Mouse (Mus musculus) MEL-GATA-1-ER (cell line): Measurements from ENCODE around the gene Tchh.
"Not testable (repeated sequence)": the region's sequence is repeated elsewhere in the genome, so short reads cannot be mapped to it uniquely, and the experiment has no call there.

Experiments
- DNase-seq: peaks from one replicate; pipeline ENCODE4 v3.0.0-alpha.2; 2012; ENCODE audit warnings: low read depth; ENCODE audit errors: extremely low read depth

The Tchh gene

DNA sequence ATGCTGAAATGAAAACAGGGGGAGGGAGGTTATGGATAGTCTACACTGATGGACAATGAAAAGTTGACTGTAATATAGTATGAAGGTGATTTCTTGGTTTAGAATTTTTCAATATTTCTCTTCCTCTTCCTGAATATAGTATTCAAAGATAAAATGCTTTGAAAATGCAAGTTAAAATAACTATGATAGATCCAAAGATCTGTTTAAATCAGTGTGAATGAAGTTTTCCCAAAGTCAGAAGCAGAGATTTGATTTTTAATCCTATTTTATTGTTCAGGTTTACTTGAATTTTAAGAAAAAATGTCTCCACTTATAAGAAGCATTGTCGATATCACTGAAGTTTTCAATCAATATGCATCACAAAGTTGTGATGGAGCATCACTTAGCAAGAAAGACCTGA lies at the start of gene Tchh:
TSS of gene Tchh (plus strand) at position 301 of the 400 bp plus-strand sequence.
- DNase-seq: no peak

DNA sequence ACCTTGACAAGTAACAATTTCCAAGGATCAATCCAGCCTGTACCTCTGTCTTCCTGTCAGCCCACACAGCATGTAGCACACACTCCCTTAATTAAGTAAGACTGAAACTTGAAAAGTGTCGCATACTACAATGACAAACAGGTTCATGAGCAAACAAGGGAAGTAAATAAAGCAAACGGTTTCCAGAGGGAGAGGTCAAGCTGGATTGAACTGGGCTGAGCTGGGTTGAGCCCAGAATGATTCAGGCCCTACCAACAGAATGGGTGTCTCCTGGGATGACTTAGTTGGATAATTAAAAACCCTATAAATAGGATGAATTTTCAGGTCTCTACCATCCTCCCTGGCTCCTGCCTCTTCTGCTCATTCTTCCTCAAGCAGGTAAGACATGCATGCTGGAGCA lies 48.8 kb upstream of the Tchh start, which contains the start of gene Rptn:
TSS of gene Rptn (plus strand) at position 334 of the 400 bp plus-strand sequence.
- DNase-seq: no peak

DNA sequence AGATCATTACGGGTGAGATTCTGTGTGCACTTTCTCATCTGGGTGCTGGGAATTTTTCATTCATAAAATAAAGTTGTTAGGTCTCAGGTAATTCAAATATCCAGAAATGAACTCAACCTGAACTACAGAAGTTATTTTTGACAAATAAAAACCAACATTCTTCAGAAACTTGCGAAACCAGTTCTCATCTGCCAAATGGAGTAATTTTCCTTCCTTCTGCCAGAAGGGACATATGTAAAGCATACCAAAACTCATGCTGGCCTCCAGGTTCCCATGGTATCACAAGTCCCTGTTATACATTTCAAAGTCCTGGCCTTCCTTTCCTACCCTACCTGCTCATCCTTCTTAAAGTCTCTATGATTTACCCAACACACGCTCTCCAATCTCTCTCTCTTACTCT lies 38.2 kb upstream of the Tchh start:
- no peak for DNase-seq

DNA sequence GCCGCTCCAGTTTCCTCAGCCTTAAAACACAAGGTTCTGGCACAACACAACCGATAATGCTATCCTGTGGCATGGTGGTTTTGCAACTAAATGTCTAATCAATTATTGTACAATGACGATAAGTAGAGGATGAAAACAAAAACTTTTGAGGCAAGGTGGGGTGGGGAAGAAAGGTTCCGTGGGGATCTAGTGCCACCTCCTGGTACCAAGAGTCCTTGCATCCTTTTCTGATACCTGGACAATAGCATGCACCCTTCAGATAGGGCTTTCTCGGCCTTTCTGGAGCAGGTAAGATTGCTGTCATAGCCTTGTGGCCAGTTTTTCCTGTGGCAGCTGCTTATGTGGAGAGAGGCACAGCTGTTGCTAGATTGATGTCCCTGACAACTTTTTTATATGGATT lies 35.1 kb upstream of the Tchh start:
- DNase-seq: peak; percentile 34

DNA sequence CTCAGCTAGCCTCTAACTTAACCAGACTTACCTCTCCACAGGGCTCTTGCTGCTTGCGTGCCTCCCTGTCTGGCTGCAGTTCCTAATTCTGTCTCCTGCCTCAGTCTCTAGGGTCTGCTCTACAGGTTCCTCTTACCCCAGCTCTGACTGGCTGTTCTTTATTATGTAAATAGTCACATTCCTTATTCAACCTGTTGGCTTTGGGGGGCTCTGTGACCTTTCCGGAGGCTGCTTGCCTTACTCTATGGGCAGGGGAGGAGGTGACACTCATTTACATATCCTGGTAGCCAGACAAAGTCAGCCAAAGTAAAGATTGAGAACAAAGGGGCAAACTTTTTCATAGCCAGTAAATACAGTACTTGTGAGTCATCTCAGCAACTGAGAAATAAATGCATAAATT lies 30.2 kb upstream of the Tchh start:
- DNase-seq: no peak

DNA sequence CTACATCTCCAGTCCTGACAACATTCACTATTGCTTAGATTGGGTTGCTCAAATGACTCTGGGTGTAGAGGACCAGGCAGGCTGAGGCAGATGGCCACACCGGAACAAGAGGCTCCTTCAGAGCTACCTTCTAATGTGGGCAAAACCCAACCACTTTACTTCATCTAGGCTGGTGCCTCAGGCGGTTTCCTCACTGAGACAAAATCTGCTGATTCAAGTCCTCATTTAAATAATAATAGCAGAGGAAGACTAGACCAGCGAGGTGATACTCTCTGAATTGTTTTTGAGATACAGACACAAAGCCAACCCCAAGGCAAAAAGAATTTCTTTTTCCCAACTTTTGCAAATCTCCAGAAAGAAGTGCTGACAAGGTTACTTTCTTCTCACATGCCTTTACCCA lies 10.5 kb upstream of the Tchh start:
- no peak for DNase-seq

DNA sequence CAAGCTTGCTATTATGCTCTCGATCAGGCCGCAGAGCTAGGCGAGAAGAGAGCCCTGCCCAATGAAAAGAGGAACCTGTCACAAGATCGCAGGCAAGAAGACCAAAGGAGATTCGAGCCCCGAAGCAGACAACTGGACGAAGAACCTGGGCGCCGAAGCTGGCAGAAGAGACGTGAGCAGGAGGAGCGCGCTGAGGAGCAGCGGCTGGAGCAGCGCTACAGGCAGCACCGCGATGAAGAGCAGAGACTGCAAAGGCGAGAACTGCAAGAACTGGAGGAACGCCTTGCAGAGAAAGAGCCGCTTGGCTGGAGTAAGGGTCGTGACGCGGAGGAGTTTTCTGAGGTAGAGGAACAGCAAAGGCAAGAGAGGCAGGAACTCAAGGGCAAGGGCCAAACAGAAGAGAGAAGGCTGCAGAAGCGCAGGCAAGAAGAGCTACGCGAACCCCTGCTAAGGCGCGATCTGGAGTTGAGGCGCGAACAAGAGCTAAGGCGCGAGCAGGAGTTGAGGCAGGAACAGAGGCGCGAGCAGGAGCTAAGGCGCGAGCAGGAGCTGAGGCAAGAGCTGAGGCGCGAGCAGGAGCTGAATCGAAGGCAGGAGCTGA lies 1.5 kb downstream of the Tchh start:
- no peak for DNase-seq

DNA sequence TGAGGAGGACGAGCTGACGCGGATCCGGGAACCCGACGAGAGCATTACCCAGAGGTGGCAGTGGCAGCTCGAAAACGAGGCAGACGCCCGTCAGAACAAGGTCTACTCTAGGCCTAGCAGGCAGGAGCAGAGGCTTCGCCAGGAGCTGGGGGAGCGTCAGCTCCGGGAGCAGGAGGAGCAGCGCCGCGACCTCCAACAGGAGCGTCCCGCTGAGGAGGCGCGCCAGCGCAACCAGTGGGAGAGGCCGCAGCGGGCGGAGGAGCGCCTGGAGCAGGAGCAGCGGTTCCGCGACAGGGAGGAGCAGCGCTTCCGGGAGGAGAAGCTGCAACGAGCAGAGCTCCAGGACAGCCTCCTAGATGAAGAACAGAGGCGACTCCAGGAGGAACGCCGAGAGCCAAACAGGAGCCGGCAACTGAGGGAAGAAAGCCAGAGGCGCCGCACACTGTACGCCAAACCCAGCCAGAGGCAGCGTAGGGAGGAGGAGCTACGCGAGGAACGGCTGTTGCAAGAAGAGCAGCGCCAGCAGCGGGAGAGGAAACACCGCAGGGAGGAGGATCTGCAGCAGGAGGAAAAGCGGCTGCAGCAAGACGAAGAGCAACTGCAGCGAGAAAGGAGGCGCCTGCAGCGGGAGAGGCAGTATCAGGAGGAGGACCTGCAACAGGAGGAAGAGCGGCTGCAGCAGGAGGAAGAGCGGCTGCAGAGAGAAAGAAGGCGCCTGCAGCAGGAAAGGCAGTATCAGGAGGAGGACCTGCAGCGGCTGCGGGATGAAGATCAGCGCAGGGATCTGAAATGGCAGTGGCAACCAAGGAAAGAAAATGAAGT lies 2.4 kb downstream of the Tchh start:
- no peak for DNase-seq

DNA sequence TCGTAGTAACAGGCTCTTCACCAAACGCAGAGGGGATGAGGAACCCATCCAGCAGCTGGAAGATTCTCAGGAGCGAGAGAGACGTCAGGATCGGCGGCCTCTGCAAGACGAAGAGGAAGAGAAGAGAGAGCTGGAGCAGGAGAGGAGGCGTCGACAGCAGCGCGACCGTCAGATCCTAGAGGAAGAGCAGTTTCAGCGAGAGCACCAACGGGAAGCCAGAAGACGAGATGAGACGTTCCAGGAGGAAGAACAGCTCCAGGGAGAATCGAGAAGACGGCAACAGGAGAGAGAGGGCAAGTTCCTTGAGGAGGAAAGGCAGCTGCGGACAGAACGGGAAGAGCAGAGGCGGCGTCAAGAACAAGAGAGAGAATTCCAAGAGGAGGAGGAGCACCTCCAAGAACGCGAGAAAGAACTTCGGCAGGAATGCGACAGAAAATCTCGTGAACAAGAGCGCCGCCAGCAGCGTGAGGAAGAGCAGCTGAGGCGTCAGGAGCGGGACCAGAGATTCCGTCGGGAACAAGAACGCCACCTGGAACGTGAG lies 3.1 kb downstream of the Tchh start:
- no peak for DNase-seq

DNA sequence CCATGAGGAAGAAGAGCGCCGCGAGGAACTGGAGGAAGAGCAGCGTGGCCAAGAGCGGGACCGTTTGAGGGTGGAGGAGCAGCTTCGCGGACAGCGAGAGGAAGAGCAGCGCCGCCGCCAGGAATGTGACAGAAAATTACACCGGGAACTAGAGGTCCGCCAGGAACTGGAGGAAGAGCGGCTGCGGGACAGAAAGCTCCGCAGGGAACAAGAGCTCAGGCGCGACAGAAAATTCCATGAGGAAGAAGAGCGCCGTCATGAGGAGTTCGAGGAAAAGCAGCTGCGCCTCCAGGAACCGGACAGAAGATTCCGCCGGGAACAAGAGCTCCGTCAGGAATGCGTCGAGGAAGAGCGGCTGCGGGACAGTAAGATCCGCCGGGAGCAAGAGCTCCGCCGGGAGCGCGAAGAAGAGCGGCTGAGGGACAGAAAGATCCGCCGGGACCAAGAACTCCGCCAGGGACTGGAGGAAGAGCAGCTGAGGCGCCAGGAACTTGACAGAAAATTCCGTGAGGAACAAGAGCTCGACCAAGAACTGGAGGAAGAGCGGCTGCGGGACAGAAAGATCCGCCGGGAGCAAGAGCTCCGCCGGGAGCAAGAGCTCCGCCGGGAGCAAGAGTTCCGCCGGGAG lies 4.1 kb downstream of the Tchh start:
- no peak for DNase-seq

DNA sequence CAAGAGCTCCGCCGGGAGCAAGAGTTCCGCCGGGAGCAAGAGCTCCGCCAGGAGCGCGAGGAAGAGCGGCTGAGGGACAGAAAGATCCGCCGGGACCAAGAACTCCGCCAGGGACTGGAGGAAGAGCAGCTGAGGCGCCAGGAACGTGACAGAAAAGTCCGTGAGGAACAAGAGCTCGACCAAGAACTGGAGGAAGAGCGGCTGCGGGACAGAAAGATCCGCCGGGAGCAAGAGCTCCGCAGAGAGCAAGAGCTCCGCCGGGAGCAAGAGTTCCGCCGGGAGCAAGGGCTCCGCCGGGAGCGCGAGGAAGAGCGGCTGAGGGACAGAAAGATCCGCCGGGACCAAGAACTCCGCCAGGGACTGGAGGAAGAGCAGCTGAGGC lies 4.6 kb downstream of the Tchh start:
- DNase-seq: not testable (repeated sequence)

DNA sequence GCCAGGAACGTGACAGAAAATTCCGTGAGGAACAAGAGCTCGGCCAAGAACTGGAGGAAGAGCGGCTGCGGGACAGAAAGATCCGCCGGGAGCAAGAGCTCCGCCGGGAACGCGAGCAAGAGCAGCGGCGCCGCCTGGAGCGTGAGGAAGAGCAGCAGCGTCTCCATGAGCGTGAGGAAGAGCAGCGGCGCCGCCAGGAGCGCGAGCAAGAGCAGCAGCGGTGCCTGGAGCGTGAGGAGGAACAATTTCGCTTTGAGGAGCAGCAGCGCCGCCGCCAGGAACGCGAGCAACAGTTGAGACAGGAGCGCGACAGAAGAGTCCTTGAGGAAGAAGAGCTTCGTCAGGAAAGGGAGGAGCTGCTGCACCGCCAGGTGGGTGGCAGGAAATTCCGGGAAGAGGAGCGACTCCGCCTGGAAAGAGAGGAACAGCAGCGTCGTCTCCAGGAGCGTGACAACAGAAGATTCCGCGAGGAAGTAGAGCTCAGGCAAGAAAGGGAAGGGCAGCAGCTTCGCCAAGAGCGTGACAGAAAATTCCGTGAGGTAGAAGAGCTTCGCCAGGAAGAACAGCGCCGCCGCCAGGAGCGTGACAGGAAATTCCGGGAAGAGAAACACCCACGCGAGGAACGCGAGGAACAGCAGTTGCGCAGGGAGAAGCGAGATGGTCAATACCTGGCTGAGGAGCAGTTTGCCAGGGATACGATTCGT lies 5.2 kb downstream of the Tchh start:
- no peak for DNase-seq

DNA sequence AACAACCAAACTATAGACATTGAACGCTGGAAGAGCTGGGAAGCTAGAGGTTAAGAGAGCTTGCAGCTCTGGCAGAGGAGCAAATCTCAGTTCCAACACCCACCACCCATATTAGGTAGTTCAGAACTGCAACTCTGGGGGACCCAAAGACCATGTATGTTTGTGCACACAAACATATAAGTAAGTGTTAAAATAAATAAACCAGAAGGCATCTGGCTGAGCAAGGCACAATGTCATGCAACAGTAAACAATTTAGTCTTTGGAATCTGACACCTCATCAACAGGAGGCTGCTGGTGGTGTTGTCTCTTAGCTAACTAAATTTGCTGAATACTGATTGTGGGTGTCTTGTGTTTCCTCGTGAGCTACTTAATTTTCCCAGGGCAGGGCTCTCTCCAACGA lies 24.4 kb downstream of the Tchh start:
- DNase-seq: no peak

DNA sequence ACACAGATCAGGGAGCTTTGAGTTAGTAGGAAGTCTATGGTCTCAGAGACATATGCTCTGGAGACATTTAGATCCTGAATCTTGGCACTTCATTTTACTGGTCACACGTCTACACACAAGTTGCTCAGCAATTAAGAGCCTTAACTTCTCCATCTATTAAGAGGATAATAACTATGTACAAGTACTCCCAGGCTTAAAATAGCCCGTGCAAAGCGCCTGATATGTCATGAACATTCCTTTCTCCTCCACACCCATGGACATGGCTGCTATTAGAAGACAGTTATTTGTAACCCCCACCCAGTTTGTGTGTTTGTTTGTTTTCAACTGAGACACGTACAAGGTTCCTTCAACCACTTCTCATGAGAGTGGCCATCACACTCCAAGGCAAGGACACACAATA lies 25.0 kb downstream of the Tchh start:
- no peak for DNase-seq

DNA sequence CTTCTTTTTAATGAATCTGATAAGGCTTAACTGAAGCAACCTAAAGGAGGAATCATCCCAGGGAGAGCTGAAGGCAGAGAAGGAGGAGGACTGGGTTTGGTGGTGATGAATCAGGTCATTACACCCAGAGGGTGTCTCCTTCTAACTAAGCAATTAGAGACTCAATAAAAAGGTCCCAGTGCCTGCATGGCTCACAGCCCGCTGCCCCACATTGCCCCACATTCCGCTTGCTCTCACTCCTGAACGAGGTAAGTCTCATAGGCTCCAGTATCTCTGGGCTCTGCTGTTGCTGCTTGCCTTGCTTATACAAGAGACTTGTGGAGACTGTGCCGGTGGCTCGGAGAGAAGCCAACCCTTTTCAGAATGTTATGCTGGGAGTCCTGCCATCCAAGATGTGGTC lies 26.4 kb downstream of the Tchh start, which contains the start of gene Tchhl1:
TSS of gene Tchhl1 (plus strand) at position 194 of the 400 bp plus-strand sequence.
- DNase-seq: no peak

DNA sequence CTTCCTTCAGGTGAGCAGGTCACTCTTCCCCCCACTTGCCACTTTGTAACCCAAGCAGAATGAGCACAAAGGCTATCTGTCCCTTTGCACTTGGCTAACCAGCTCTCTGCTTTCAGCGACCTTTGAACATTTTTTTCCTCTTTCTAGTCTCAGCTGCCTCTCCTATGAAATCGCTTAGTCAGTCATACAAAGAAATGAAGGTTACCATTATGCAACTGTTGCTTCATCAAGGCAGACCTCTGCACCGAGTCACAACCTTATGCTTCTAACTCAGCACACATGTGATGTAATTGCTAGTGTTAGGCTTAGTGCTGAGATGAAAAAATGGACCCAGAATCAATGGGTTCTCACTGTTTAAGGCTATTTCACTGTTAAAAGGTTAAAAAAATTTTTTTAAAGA lies 27.5 kb downstream of the Tchh start:
- no peak for DNase-seq

DNA sequence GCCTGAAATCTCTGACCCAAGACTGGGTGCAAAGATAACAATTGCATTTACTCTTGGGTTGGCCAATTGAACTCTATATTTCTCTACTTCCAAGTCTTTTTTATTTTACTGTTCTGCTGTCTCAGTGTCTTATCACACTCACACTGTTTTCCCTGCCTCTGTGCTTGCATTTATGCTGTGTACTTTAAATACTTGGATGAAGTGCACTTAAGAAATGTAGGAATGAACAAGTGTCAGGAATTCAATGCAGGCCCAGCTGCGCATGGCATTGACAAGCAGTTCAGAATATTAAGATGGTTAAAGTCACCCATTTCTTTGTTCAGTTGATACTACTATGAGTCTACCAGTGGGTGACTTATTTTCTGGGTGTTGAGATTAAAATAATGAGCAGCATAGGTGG lies 37.9 kb downstream of the Tchh start:
- no peak for DNase-seq

DNA sequence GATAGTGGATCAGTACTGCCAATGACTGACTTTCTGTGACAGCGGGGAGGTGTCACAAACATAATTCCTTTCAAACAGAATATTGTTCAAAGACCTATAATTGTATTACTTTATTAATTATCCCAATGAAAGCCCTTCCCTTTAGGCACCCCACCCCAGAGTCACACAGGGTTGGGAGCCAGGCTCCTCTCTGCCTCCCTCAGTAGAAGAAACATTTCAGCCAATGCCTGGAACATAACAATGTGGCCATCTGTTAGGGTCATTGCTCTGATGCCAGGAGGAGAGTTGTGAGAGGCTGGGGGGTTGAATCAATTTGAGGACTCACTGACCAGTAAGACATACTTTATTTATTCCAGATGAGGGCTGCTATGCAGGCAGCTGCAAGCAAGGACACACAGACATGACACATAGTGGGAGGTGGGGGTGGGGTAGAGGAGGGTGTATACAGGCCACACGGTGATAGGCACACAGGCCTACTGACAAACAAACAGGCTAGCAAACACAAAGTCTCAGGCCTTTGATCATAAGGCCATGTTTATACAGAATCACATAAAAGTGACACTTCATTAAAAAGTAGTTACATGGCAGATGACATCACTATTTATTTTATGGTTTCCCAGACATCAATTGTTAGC lies 40.0 kb downstream of the Tchh start:
- no peak for DNase-seq

DNA sequence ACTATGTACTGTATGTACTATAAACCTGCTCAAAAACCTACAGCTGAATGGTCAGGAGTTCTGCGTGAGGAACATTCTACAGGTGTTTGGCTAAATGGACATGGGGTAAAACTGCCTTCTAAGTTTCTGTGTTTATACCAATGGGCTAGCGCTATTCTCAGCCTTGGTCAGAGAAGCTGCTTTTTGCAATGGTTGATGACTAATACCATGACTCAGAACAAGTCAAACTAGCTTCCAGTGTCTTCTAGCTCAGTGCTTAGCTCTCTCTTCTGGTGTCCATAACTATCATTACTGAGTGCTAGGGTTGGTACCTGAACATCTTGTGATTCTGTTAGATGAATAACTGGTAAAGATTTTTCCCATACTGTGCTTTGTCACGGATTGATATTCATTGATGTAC lies 43.5 kb downstream of the Tchh start:
- DNase-seq: no peak

DNA sequence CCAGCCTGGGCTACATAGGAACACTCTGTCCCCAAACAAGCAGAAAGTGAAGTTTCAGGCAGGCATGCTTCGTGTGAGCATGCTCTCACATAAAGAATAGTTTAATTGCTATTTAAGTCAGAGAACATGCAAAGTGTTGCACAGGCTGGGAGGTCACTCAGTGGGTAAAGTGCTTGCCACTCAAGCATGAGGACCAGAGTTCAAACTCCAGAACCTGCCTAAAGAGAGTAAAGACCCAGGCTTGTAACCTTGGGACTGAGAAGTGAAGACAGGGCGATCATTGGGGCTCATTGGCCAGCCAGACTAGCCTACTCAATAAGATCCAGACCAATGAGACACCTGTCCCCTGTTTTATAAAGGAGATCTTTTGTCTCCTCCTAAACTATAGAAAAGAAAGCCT lies 46.4 kb downstream of the Tchh start:
- no peak for DNase-seq

DNA sequence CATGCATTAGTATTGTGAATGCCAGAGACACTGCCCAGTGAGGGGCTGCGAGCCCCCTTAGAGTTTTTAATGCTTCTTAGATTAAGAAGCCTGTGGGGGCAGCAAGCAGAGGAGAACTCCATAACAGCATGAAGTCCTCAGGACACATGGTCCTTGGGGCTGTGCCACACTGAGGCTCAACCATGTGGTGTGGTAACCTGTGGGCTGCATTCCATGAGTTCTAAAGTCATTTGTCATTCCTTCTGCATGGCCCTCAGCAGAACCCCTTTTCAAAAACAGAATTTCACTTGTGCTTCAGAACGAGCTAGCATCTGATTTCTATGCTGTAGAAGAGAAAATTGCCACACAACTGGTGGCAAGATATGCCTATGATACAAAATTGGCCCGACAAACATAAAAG lies 50.0 kb downstream of the Tchh start:
- DNase-seq: no peak
